Mouse (Mus musculus) embryonic fibroblast, embryonic 13.5 days (primary cell): Measurements from ENCODE around the gene Gripap1.

ENCODE experiments used
- CTCF ChIP-seq: IDR thresholded peaks from 2 replicates; pipeline ENCODE4 v1.5.1; 2011; ENCODE audit warnings: mild to moderate bottlenecking, control low read depth, low read length, moderate library complexity, borderline replicate concordance; ENCODE audit not compliant: insufficient read depth
- POLR2A ChIP-seq: IDR thresholded peaks from 2 replicates; pipeline ENCODE4 v1.6.1; 2011; ENCODE audit warnings: low read depth, mild to moderate bottlenecking, control low read depth, low read length, moderate library complexity

DNA sequence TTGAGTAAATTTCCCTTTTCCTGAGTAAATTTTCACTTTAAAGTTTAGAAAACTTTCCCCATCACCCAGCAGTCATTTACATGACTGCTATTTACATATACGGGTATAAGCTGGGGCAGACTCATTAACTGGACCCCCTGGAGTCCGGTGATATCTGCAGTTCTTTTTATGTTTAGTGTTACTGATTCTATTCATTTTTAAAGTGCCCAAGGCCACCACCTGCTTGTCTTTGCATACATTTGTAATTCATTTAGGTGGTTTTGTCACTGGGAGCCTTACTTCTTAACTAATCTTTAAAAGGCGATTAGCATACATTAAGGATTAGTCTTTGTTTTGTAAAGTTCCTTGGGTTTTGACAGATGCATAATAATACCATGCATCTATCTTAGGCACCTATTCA lies 80.3 kb downstream of the Gripap1 start:
- TF ChIP-seq CTCF (no peak), POLR2A (no peak)
